Mouse (Mus musculus): ENCODE data around the gene Speer1. TPM values are rescaled to one million over a fixed set of nuclear protein-coding genes. Genes with fewer than 3 reads are reported as not detected.
"Not testable (repeated sequence)": the region's sequence is repeated elsewhere in the genome, so short reads cannot be mapped to it uniquely, and the experiment has no call there.

Gene Speer1
- polyA plus RNA-seq (2012; rRNA removed), result not detected in 2 replicates

GRCm38 (mm10) chr5:11341216-11341615 is at the start of gene Speer1:
Gene Speer1 (plus strand): TSS chr5:11341516.
- not testable (repeated sequence) for H3K27me3 ChIP-seq (ENCODE audit: control insufficient read depth, insufficient read depth, low read length); H3K4me3 ChIP-seq (ENCODE audit: control insufficient read depth, insufficient read depth, low read length); H3K4me1 ChIP-seq (replicated peaks; ENCODE audit: control insufficient read depth, insufficient read depth, low read length); H3K27ac ChIP-seq (ENCODE audit: control insufficient read depth, insufficient read depth, low read length); H3K36me3 ChIP-seq (ENCODE audit: control insufficient read depth, insufficient read depth, low read length); DNase-seq
- WGBS, result 83% methylated on average over 1 of the region's 4 CpGs

Other genes starting within 250 kb of the Speer1 start
- not detected in 2 replicates for gene Gm8879, start 213.9 kb upstream of the Speer1 start, polyA plus RNA-seq (2012; rRNA removed)
- not detected in 2 replicates for gene Gm5861, start 158.4 kb upstream of the Speer1 start, polyA plus RNA-seq (2012; rRNA removed)
- gene Gm8890, start 85.5 kb upstream of the Speer1 start, polyA plus RNA-seq (2012; rRNA removed), result not detected in 2 replicates
- not detected in 2 replicates for gene Gm8897, start 74.9 kb downstream of the Speer1 start, polyA plus RNA-seq (2012; rRNA removed)
- not detected in 2 replicates for gene Gm8906, start 161.2 kb downstream of the Speer1 start, polyA plus RNA-seq (2012; rRNA removed)